Mouse (Mus musculus): ENCODE results near the gene Foxd3.
A peak's percentile ranks its signal among the peaks of the same experiment; 100 is the strongest.

The Foxd3 gene

DNA sequence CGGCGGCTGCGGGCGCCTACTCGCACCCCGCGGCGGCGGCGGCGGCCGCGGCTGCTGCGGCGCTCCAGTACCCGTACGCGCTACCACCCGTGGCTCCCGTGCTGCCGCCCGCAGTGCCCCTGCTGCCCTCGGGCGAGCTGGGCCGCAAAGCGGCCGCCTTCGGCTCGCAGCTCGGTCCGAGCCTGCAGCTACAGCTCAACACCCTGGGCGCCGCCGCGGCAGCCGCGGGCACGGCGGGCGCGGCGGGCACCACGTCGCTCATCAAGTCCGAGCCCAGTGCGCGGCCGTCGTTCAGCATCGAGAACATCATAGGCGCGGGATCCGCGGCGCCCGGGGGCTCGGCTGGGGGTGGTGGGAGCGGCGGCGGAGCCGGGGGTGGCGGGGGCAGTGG lies 1.3 kb downstream of the Foxd3 start:
- DNase-seq (ENCODE audit: low read depth), result no peak

DNA sequence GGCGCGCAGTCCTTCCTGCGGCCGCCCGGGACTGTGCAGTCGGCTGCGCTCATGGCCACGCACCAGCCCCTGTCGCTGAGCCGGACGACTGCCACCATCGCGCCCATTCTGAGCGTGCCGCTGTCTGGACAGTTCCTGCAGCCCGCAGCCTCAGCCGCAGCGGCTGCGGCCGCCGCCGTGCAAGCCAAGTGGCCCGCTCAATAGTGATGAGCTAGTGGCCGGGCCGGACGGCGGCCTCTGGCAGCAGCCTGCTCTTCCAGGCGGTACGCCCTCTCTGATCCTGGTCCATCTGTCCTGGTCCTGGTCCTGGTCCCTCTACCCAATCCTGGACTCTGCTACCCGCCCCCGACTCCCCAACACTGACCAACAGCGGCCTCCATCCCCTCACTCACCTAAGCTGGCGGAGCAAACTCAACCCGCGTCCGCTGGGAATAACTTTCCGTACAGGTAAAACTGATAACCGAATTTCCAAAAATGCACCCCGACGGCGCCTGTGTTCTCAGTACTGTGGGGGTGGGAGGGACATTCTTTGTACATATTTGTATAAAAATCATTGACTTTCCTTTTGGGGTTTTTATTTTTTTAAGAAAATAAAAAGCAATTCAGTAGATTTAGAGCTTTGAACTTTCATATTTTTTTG lies 1.9 kb downstream of the Foxd3 start:
- no peak for DNase-seq (ENCODE audit: low read depth)

DNA sequence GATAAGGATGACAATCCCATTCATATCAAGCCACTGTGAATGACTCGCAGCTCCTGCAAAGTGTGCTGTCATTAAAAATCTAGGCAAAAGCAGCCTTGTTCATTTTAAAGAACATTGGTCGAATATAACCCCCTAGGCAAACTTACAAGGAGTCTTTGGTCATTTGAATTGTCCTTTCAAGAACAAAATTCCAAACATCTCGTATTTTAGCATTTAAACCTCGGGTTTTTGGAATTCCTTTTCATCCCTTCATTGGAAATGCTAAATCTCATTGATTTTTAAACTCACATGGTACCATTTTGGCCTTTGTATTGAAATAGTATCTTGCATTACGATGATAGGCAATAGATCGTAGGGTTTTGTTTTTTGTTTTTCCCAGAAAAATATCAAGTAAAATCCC lies 2.8 kb downstream of the Foxd3 start:
- DNase-seq (ENCODE audit: low read depth), result no peak

DNA sequence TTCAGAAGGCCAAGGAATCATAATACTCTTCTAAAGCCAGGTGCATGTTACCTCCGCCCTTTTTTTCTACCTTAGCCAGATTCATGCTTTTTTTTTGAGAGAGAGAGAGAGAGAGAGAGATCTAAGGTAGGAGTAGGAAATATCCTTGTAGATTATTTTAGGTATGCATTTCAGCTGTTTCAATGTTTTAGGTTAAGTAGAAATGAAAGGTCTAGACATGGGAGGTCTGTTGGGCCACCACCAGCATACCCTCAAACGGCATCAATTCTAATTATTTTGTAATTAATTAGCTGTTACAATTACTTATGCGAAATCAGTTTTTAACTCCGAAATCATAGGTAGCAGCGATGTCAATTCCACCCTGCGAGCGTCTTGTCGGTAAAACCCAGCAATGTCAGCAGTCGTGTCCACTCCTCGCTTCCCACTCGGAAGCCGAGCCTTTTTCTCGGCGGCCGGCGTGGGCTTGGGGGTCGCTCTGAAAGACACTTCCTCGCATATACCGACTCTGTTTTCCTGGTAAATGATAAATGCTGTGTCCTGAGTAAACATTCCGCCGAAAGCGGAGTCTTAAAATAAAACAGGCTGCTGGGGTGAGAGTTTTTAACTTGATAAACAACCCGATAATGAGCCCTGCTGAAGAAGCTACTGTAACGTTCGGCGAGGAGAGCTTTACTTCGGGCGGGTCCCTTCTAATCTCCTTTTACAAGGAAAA lies 3.4 kb downstream of the Foxd3 start:
- no peak for DNase-seq (ENCODE audit: low read depth)

DNA sequence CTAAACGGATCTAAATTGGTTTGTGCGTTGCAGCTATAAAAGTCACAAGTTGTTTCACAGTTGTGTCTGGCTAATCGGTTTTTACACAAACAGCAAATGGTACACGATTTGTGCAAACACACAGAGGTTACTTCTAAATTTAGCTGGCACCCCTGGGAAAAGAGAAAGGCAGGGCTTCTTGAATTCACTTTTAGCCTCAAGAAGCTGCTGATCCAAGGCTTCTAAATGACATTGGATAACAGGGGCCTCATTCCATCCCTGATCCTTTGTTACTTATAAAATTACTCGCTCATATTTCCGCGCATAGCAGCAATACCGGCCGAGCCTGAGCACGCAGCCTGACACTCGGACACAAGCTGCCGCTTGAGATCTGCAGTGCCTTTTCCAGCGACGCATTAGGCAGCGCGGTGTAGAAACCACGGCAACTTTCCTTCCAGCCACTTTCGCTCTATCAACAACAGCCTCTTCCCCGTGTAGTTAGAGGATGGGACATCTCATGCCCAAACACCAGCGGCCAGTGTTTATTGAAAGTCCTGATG lies 4.0 kb downstream of the Foxd3 start:
- DNase-seq (ENCODE audit: low read depth), result no peak

DNA sequence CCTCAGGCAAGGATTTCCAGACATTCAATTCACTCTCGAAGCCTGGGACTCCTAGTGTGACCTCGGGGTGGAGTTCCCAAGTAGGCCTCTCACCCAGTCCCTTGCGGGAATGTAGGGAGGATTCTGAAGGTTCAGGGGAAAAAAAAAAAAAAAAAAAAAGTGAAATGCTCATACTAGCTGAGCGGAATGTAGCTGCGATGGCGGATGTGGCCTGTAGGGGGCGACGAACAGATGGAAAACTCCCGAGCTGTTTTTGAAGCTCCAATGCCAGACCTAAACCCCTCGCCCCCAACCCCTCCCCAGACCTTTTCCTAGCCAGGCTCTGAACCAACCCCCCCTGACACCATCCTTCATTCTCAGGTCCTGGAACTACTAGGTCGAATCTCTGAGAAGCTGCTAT lies 4.9 kb downstream of the Foxd3 start:
- peak; percentile 68 for DNase-seq (ENCODE audit: low read depth)

DNA sequence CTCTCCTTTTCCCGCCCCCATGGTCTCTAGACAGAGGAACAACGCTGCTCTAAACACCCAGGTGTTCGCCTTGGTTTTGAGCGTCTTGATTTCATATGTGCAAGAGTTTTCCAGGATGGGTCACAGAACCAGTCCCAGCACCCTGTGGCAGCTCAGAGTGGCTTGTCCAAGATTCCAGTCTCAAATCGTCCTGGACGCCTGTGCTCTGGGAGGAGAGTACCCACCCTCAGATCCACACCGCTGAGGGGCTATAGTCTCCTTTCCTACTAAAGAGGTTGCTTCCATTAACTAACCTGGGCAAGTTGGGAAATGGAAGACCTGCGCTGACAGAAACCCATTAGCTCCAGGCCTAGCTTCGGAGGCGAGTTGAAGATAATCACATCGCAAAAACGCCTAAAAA lies 5.9 kb downstream of the Foxd3 start:
- no peak for DNase-seq (ENCODE audit: low read depth)

DNA sequence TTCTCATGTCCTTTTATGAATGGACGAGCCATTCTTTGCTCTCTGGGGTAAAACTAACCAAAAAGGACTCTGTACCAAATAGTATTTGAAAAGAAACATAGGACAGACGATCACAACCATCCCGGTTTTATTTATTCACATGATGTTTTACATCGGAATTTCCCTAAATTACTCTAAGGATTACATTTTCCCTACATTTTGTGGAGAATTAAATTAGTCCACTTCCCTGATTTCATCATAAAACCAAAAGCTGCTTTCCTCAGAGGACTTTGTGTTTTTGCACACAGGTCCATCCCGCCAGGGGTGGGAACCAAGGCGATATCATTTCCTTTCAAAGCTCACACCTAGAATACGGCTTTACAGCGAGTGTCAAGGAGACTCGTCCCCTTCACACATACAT lies 6.3 kb downstream of the Foxd3 start:
- no peak for DNase-seq (ENCODE audit: low read depth)

DNA sequence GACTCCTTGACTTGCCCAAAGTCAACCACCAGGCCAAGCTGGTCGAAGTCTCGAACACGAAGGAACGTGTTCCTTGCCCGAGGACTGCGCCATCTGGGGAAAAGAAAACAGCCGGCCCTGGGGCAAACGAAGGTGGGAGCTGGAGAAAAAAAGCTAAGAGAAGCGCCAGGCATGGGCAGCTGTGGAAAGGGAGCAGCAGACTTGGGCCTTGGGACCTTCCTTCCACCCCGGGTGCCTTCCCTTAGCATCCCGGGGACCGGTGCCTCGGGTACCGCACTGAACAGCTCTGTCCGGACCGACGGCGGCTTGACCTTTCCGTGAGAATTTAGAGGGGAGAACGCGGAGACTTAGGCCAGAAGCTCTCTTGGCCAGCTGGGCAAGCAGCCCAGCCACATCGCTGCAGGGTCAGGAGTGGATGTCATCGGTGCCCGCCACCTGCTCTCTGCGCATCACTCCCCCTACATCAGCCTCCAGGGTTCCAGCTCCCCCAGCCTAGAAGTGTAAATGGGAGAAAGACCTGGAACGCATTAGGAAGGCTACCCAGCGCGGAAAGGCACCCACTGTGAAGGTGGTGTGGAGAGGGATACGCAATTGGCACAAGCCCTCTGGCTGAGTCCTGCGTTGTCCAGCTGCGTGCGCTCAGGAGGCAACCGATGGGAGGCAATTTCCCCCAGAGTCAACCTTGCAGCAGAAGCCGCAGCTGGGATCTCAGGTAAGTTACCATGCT lies 6.9 kb downstream of the Foxd3 start:
- no peak for DNase-seq (ENCODE audit: low read depth)

DNA sequence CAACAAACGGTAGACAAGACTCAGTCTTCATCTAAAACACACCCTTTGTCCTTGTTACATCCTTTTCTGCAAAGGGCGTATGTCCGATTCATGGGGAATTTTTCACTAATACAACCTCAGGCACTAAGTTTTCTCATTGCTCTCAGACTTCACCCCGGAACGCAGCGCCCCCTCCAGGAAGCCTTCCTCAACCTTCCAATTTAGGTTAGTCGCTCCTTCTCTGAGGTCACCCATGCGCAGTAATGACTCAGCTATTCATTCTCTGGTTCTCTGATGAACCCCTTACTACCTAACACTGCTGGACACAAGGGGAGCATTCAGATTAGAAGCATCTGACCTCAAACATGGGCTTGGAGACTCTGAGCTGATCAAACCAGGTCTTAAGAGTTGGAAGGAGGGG lies 7.6 kb downstream of the Foxd3 start:
- DNase-seq (ENCODE audit: low read depth), result no peak

DNA sequence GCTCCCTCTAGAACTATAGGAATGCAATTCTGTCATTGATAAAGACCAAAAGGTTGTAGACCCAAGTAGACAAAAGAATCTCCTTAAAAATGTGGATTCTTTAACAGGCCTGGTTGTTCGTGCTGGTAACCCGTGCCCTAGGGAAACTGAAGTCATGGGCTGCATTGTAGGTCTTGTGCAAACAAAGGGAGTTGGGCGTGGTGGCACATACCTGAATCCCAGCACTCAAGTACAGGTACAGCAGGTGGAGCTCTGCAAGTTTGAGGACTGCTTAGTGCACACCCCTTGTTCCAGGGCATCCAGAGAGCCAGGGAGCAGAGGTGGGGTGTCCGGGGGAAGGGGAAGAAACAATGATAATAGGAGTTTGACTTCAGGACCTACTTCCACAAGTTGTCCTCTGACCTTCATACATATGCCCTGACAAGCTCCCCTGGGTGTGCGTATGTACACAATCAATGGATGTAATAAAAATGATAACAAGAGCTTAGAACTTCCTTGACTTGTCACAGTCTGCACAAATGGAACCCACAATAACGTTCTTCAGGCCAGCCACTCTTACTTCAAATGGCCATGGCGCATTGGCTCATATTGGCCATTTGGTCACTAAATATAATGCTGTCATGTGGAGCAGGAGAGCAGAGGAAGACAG lies 14.2 kb downstream of the Foxd3 start:
- DNase-seq (ENCODE audit: low read depth), result no peak

DNA sequence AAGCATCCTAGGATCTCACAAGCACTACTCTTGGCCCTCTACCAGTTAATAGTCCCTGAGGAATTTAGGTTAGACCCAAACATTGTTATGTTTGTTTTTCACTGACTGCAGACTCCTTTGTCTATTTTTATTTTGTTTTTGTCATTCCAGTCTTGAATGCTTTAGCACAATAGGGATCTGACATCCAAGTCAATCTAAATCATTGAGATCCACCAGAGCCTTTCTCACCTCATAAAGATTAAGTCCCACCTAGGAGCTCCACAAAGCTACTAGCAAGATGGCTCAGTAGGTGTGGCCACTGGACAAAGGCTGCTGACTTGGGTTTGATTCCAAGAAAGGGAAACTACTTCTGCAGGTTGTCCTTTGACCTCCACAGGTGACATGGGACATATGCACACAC lies 19.1 kb downstream of the Foxd3 start:
- DNase-seq (ENCODE audit: low read depth), result no peak

DNA sequence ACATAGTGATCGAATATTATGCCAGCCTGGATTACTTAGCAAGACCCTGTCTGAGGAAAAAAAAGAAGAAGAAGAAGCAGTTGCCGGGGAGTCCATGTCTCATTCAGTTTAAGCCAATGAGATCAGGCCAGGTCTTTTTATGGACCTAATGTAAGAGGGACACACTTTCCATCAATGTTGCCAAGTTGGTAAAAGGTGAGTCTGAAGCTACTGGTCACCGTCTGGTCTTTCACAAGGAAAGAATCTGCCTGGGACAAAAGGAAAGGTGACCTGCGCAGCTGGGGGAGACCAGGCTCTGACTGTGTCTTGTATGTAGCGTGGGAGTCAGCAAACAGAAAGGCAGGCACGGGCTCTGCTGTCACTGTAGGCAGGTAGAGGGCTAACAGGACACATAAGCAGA lies 27.8 kb downstream of the Foxd3 start:
- DNase-seq (ENCODE audit: low read depth), result no peak

DNA sequence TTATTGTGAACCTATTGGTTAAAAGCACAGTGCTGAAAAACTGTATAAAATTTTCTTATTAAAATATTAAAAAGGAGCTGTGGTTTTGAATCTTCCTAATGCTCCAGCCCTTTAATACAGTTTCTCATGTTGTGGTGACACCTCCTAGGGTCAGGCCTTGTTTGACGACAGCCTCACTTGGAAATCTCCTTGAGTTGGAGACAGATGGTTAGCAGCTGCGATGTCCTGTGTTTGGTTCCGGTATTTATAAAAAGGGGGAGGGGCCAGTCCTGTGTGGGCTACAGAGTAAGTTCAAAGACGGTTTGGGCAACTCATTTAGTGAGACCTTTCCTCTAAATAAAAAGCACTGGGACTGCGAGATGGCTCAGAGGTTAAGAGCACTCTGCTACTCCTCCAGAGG lies 30.2 kb downstream of the Foxd3 start:
- DNase-seq (ENCODE audit: low read depth), result no peak
